Mouse (Mus musculus): ENCODE results near the gene Pyroxd1. TPM values are rescaled to one million over a fixed set of nuclear protein-coding genes. Genes with fewer than 3 reads are reported as not detected.

The Pyroxd1 gene
- polyA plus RNA-seq (2014; fragmentation: Nextera tagmentation; extraction: Ambion mirVana), result 19.4 and 22.4 TPM in 2 replicates

DNA sequence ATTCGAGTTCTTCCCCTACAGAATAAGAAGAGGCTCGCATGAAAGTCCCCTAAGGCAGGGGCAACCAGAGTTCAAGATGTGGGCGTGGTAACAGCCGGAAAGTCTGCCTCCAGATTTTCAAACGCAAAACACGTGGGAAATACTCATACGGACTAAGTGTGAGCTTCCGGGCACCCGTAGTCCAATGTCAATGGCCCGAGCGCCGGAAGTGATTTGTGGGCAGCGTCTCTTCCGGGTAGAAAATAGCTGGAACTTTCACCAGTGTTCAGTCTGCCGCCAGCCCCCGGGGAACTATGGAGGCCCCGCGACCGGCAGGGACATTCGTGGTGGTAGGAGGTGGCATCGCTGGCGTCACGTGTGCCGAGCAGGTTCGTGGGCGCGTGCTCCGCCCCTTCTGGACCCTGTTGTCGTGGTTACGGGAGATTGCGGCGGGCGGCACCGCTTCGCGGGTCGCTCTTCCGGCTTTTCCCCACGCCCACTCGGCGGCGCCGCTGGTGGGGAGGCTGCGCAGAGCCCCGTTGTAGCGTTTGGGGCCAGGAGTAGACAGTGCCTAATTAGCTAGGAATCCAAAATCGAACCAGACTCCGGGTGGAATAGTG, at the start of gene Pyroxd1:
Gene Pyroxd1 (plus strand): TSS at position 215 of the 599 bp plus-strand sequence.
- WGBS, result under 1% methylated on average over 48 of the region's 48 CpGs
- H3K9ac ChIP-seq (replicated peaks; ENCODE audit: low read depth, low read length), result peak within 1 kb of the TSS; percentile 59
- peaks cover 5% of the 10 kb centered on the region; the same call in 1 of the 2 replicates for H3K36me3 ChIP-seq (ENCODE audit: control insufficient read depth, insufficient read depth, low read length)
- peak; percentile 96 for ATAC-seq (ENCODE audit: low read depth)
- no peaks in the 10 kb centered on the region for H3K27me3 ChIP-seq (ENCODE audit: control insufficient read depth, insufficient read depth, low read length)
- H3K4me1 ChIP-seq (ENCODE audit: control insufficient read depth, insufficient read depth, low read length), result peaks cover 10% of the 10 kb centered on the region; the same call in 1 of the 2 replicates
- peak within 1 kb of the TSS; percentile 59 for H3K4me2 ChIP-seq (ENCODE audit: low read depth, low read length)
- H3K4me3 ChIP-seq (ENCODE audit: low read depth, low read length), result peak within 1 kb of the TSS; percentile 74
- no peaks in the 10 kb centered on the region for H3K9me3 ChIP-seq (ENCODE audit: control insufficient read depth, low read length)
- H3K27ac ChIP-seq (ENCODE audit: low read depth, low read length), result peak within 1 kb of the TSS; percentile 72

DNA sequence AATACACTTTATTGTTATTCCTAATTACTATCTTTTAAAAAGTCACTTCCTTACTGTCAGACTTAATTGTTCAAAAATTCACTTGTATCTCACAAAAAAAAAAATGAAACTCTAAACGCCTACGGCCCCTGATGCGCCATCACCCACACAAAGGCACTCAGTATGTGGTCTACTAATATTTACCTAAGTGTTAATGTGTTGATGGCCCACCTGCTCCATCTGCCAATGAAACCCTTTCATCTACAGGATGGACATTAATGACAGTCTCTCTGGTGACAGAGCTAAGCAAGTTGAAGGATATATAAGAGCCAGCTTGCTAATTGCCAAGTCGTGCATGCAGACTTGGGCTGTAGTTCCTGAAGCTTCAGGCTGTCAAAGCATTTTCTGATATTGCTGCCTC, 47.4 kb upstream of the Pyroxd1 start, which contains the start of gene Iapp:
Gene Iapp (plus strand): TSS at position 326 of the 400 bp plus-strand sequence.
- ATAC-seq (ENCODE audit: low read depth), result no peak
- WGBS, result 57% methylated on average over 4 of the region's 4 CpGs
- no peak within 1 kb of the TSS for H3K9ac ChIP-seq (replicated peaks; ENCODE audit: low read depth, low read length)
- no peaks in the 10 kb centered on the region for H3K9me3 ChIP-seq (ENCODE audit: control insufficient read depth, low read length)
- no peaks in the 10 kb centered on the region for H3K36me3 ChIP-seq (ENCODE audit: control insufficient read depth, insufficient read depth, low read length)
- H3K27ac ChIP-seq (ENCODE audit: low read depth, low read length), result no peak within 1 kb of the TSS
- H3K4me3 ChIP-seq (ENCODE audit: low read depth, low read length), result no peak within 1 kb of the TSS
- H3K27me3 ChIP-seq (ENCODE audit: control insufficient read depth, insufficient read depth, low read length), result no peaks in the 10 kb centered on the region
- no peak within 1 kb of the TSS for H3K4me2 ChIP-seq (ENCODE audit: low read depth, low read length)
- no peaks in the 10 kb centered on the region for H3K4me1 ChIP-seq (ENCODE audit: control insufficient read depth, insufficient read depth, low read length)

DNA sequence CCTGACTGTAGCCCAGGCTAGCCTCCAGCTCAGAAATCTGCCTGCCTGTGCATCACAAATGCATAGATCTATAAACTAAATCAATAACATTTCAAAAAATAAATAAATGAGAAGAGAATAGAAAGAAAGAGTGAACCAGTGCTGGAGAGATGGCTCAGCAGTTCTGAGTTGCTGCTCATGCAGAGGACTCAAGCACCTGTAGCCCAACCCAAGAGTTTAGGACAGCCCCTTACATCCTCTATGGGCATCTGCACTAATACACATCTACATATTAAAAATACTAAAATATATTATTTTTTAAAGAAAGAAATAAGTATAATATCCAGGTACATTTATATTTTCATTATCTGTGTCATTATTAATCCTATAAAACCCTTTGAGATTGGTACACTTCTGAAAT, 40.4 kb upstream of the Pyroxd1 start:
- Histone ChIP-seq H3K4me2 (ENCODE audit: low read depth, low read length) (no peak overlapping the region), H3K27ac (ENCODE audit: low read depth, low read length) (no peak overlapping the region), H3K4me3 (ENCODE audit: low read depth, low read length) (no peak overlapping the region), H3K9ac (replicated peaks; ENCODE audit: low read depth, low read length) (no peak overlapping the region), H3K4me1 (ENCODE audit: control insufficient read depth, insufficient read depth, low read length) (no peaks in the 10 kb centered on the region), H3K27me3 (ENCODE audit: control insufficient read depth, insufficient read depth, low read length) (no peaks in the 10 kb centered on the region), H3K9me3 (ENCODE audit: control insufficient read depth, low read length) (0 out of 2 replicates have a peak, but pooled peaks cover 3% of the 10 kb centered on the region), H3K36me3 (ENCODE audit: control insufficient read depth, insufficient read depth, low read length) (no peaks in the 10 kb centered on the region)
- no peak for ATAC-seq (ENCODE audit: low read depth)

DNA sequence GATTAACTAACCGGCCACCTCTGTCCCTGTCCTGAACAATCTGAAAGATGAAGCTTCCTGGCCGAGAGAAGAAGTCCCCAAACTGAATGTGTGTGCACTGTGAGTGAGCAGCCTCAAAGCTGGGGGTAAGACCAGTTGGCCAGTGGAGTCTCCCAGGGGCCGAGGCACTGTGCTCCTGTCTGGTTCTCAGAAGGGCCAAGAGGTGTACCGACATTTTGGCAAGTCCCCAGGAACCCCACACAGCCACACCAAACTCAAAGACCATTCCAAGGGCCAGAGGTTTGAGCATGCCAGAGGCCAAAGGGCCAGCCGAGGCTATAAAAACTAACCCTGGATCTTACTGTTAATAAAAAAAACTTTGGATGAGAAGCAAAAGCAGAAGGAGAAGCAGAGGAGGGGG, 31.2 kb upstream of the Pyroxd1 start:
- H3K27me3 ChIP-seq (ENCODE audit: control insufficient read depth, insufficient read depth, low read length), result no peaks in the 10 kb centered on the region
- H3K4me3 ChIP-seq (ENCODE audit: low read depth, low read length), result no peak overlapping the region
- no peak overlapping the region for H3K27ac ChIP-seq (ENCODE audit: low read depth, low read length)
- H3K4me1 ChIP-seq (ENCODE audit: control insufficient read depth, insufficient read depth, low read length), result no peaks in the 10 kb centered on the region
- WGBS, result 86% methylated on average over 5 of the region's 5 CpGs
- no peaks in the 10 kb centered on the region for H3K36me3 ChIP-seq (ENCODE audit: control insufficient read depth, insufficient read depth, low read length)
- ATAC-seq (ENCODE audit: low read depth), result no peak
- no peak overlapping the region for H3K9ac ChIP-seq (replicated peaks; ENCODE audit: low read depth, low read length)
- H3K4me2 ChIP-seq (ENCODE audit: low read depth, low read length), result no peak overlapping the region
- H3K9me3 ChIP-seq (ENCODE audit: control insufficient read depth, low read length), result no peaks in the 10 kb centered on the region

DNA sequence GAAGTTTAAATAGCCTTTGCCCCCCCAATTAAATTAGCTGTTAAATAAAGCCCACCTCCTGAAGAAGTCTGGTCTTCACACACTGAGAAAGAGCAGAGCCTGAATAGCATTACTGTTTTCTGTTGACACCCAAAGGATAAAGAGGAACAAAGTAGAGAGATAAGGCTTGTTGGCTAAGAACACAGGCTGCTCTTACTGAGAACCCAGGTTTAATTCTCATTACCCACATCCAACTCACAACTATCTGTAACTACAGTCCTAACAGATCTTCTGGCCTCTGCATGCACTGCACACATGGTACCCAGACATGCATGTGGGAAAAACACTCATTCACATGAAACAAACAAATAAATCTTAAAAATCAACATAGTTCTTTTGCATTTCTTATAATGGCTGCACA, 28.3 kb upstream of the Pyroxd1 start:
- H3K27me3 ChIP-seq (ENCODE audit: control insufficient read depth, insufficient read depth, low read length), result no peaks in the 10 kb centered on the region
- H3K27ac ChIP-seq (ENCODE audit: low read depth, low read length), result no peak overlapping the region
- H3K36me3 ChIP-seq (ENCODE audit: control insufficient read depth, insufficient read depth, low read length), result no peaks in the 10 kb centered on the region
- H3K4me2 ChIP-seq (ENCODE audit: low read depth, low read length), result no peak overlapping the region
- H3K9ac ChIP-seq (replicated peaks; ENCODE audit: low read depth, low read length), result no peak overlapping the region
- H3K9me3 ChIP-seq (ENCODE audit: control insufficient read depth, low read length), result no peaks in the 10 kb centered on the region
- ATAC-seq (ENCODE audit: low read depth), result no peak
- H3K4me1 ChIP-seq (ENCODE audit: control insufficient read depth, insufficient read depth, low read length), result no peaks in the 10 kb centered on the region
- H3K4me3 ChIP-seq (ENCODE audit: low read depth, low read length), result no peak overlapping the region

DNA sequence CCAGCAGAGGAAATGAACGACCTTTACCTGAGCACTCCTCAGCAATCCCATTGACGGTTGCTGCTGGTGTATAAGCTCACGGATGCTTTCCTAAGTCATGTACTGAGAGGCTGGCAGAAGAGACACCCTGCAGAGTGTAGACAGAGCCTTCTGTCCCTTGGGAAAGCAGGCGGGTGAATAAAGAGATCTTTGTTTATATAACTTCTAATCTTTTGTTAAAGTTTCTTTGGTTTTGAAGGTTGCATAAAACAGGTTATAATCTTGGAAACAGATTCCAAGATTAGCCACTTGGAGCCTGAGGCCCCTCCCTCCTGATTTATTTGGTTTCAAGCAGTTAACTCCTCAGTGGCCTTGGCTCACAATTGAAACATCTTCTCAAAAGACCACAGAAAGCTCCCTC, 22.6 kb upstream of the Pyroxd1 start, which contains the start of gene Slco1a5:
Gene Slco1a5 (minus strand): TSS at position 101 of the 400 bp plus-strand sequence.
- Histone ChIP-seq H3K4me3 (ENCODE audit: low read depth, low read length) (no peak within 1 kb of the TSS), H3K27ac (ENCODE audit: low read depth, low read length) (no peak within 1 kb of the TSS), H3K4me1 (ENCODE audit: control insufficient read depth, insufficient read depth, low read length) (no peaks in the 10 kb centered on the region), H3K27me3 (ENCODE audit: control insufficient read depth, insufficient read depth, low read length) (no peaks in the 10 kb centered on the region), H3K9ac (replicated peaks; ENCODE audit: low read depth, low read length) (no peak within 1 kb of the TSS), H3K9me3 (ENCODE audit: control insufficient read depth, low read length) (no peaks in the 10 kb centered on the region), H3K36me3 (ENCODE audit: control insufficient read depth, insufficient read depth, low read length) (no peaks in the 10 kb centered on the region), H3K4me2 (ENCODE audit: low read depth, low read length) (no peak within 1 kb of the TSS)
- 27% methylated on average over 4 of the region's 4 CpGs for WGBS
- ATAC-seq (ENCODE audit: low read depth), result no peak

DNA sequence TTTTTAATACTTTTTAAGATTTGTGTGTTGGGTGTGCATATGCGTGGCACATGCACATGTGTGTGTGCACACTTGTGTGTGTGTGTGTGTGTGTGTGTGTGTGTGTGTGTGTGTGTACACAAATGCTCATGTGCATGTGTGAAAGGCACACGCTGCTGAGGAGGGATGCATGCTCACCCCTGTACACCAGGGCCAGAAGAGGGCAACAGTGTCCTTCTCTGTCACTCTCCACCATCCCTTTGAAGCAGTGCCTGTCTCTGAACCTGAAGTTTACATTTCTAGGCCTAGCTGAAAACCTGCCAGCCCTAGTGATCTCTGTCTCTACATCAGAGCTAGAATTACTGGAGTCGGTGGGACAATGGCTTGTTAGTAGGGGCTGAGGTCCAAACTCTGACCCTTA, 18.9 kb upstream of the Pyroxd1 start:
- H3K27ac ChIP-seq (ENCODE audit: low read depth, low read length), result no peak overlapping the region
- no peaks in the 10 kb centered on the region for H3K4me1 ChIP-seq (ENCODE audit: control insufficient read depth, insufficient read depth, low read length)
- H3K9me3 ChIP-seq (ENCODE audit: control insufficient read depth, low read length), result no peaks in the 10 kb centered on the region
- no peak overlapping the region for H3K4me3 ChIP-seq (ENCODE audit: low read depth, low read length)
- ATAC-seq (ENCODE audit: low read depth), result no peak
- 85% methylated on average over 3 of the region's 3 CpGs for WGBS
- H3K9ac ChIP-seq (replicated peaks; ENCODE audit: low read depth, low read length), result no peak overlapping the region
- H3K36me3 ChIP-seq (ENCODE audit: control insufficient read depth, insufficient read depth, low read length), result no peaks in the 10 kb centered on the region
- H3K27me3 ChIP-seq (ENCODE audit: control insufficient read depth, insufficient read depth, low read length), result no peaks in the 10 kb centered on the region
- no peak overlapping the region for H3K4me2 ChIP-seq (ENCODE audit: low read depth, low read length)

DNA sequence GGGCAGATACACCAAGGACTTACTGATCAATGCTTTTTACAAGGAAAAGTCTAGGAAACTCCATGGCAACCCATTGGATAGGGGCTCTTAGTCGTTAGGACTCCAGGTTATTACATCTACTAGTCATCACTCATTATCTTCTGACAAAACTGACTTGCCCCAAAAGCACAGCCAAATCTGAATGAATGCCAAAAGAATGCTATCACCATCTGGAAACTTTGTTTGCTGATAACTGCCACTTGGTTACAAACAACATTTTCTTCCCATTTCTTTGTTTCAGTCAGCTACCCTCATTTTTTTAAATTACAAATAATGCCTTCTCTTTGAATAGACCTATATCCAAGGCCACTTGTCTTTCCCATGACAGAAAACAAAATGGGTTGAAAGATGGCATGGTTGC, 16.3 kb upstream of the Pyroxd1 start:
- Histone ChIP-seq H3K4me1 (ENCODE audit: control insufficient read depth, insufficient read depth, low read length) (no peaks in the 10 kb centered on the region), H3K4me3 (ENCODE audit: low read depth, low read length) (no peak overlapping the region), H3K36me3 (ENCODE audit: control insufficient read depth, insufficient read depth, low read length) (no peaks in the 10 kb centered on the region), H3K9me3 (ENCODE audit: control insufficient read depth, low read length) (no peaks in the 10 kb centered on the region), H3K27me3 (ENCODE audit: control insufficient read depth, insufficient read depth, low read length) (no peaks in the 10 kb centered on the region), H3K27ac (ENCODE audit: low read depth, low read length) (no peak overlapping the region), H3K4me2 (ENCODE audit: low read depth, low read length) (no peak overlapping the region), H3K9ac (replicated peaks; ENCODE audit: low read depth, low read length) (no peak overlapping the region)
- no peak for ATAC-seq (ENCODE audit: low read depth)
- 72% methylated on average over 1 of the region's 1 CpGs for WGBS

DNA sequence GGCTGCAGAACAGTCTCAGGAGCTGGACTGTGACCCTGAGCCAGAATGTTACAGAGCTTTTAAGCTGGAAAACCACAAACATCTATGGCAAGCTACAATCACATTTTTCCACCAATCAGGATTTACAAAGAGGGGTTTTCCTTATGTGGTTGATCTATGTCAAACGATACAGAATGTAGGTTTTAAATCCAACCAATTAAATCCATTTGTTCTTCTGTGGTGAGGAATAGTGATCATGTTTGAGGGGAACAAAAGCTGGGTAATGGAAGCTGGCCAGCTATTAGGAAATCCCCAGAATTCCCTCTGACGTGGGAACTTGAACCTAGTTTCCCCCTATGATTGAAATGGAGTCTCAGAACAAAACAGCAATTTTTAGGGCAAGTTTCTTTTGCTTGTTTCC, 6.5 kb upstream of the Pyroxd1 start:
- no peak for ATAC-seq (ENCODE audit: low read depth)
- Histone ChIP-seq H3K4me1 (ENCODE audit: control insufficient read depth, insufficient read depth, low read length) (no peaks in the 10 kb centered on the region), H3K9ac (replicated peaks; ENCODE audit: low read depth, low read length) (no peak overlapping the region), H3K4me3 (ENCODE audit: low read depth, low read length) (no peak overlapping the region), H3K27ac (ENCODE audit: low read depth, low read length) (no peak overlapping the region), H3K9me3 (ENCODE audit: control insufficient read depth, low read length) (no peaks in the 10 kb centered on the region), H3K4me2 (ENCODE audit: low read depth, low read length) (no peak overlapping the region), H3K27me3 (ENCODE audit: control insufficient read depth, insufficient read depth, low read length) (no peaks in the 10 kb centered on the region), H3K36me3 (ENCODE audit: control insufficient read depth, insufficient read depth, low read length) (no peaks in the 10 kb centered on the region)
- 72% methylated on average over 2 of the region's 2 CpGs for WGBS
